Mouse (Mus musculus) gastrocnemius, adult 18-20 months (tissue): ENCODE results near the gene Astn2. TPM values are rescaled to one million over a fixed set of nuclear protein-coding genes. Genes with fewer than 3 reads are reported as not detected.

Experiments
- DNase-seq: peaks from one replicate; pipeline ENCODE4 v3.0.0; 2021; ENCODE audit warnings: low spot score
- total RNA-seq, 2 experiments: library from RNA; stranded (reverse); gene quantifications; 2 replicates each; pipeline ENCODE4 v1.2.3; 2021

Astn2 gene
- total RNA-seq, 2 experiments from 2014 or later = 0.78 to 1.1 TPM

DNA sequence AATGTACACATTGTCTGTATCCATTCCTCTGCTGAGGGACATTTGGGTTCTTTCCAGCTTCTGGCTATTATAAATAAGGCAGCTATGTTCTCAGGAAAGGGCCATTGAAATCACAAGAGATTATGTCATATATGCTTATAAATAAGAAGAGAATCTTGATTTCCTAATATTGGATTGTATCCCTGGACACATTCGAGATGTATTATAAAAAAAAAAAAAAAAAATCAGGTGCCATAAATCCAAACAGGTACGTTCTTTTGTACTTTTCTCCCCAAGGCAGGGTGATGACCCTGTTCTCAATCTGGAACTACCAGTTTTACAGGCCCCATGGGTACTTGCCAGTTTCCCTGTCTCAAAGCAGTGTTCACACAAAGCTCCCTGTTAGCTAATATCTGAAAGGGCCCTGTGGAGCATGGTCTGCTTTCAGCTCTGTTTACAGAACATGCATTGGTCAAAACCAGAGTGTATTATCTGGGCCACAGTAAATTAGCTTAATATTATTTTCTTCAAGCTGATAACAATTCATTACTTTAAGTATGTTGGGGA is 530.1 kb downstream of the Astn2 start:
- no peak for DNase-seq

DNA sequence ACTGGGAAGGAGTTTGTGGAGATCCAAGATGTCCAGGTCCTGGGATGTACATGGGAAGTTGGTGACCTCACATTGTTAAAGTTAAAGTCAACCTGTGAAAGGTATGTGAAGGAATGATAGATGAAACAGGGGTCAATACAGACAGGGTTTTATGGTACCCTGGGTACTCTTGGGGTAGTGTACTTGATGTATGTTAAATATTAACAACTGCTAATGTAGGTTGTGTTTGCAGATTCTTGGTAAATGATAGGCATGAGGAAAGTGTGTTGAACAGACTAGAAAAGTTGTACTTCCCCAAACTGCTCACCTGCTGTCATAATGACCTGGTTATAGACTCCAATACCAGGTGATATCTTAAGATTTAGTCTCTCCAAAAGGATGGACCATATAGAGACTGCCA is 539.9 kb downstream of the Astn2 start:
- DNase-seq = no peak

GRCm38 (mm10) chr4:65843191-65843590 is 561.2 kb downstream of the Astn2 start:
- no peak for DNase-seq

DNA sequence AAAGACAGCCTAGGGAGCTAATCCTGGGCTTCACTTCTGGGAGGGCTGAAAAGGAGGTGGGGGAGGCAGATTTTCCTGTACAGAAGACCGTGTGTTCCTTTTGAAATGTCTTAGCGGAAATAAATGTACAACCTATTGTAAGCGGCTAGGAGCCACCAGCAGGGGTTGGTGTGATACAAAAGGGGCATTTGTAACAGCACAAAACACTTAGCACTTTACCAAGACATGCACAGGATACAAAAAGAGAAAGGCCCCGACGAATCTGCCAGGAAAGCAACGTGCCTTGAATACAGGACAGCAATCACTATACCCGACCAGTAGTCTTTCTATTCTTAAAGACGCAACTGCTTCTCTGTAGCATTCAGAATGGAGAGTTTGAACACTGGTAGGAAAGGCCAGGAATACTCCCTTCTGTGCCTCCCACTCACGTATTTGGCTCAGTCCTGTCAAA is 564.8 kb downstream of the Astn2 start:
- no peak for DNase-seq

DNA sequence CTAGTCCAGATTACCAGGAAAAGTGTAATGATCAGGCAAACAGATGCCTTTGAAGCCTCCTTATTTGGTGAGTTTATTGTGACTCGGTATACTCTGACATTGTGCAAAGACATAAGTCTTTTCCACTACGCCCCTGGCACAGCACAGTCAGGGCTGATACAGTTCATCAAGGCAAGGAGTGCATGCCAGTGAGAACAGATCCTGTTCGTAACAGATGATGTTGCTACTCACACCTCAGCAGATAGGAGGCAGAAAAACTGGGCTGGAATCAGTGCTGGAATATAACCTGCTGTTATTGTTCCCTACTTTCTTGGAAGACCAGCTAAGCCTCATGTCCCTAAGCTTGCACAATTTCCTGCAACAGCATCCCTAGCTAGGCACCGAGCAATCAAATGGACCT is 565.6 kb downstream of the Astn2 start:
- DNase-seq = no peak

DNA sequence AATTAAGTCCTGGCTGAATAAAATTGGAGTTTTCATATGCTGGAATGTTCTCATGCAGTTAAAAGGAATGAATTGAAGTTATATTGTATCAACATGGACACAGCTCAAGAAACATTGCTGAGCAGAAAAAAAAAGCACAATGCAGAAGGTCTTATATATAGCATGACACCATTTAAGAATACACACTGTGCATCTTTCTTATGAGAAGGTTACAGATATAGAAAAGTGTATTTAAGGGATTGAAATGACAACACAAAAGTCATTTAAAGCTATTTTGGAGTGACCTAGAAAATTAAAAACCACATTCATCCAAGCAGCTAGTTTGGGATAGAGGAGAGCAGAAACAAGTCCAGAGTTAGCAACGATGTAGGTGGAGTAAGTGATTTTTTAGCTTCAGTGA is 571.4 kb downstream of the Astn2 start:
- DNase-seq = no peak

GRCm38 (mm10) chr4:65831872-65832271 is 572.5 kb downstream of the Astn2 start:
- DNase-seq = no peak

DNA sequence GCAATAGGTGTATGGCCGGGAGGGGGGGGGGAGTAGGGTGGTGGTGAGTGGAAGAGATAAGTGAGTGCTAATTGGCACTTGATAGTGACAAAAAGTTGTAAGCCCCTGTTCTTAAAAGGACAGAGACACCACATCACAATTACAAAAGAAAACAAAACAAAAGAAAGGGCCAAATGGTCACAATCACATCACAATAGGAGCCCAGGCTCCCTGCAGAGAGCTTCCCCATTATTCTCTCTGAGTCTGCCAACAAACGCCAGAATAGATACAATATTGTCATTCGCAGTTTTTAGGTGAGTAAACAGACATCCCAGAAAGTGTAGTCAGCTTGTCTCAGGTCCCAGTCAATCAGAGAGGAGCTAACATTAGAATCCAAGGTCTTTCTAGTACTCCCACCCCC is 573.9 kb downstream of the Astn2 start:
- DNase-seq = no peak

DNA sequence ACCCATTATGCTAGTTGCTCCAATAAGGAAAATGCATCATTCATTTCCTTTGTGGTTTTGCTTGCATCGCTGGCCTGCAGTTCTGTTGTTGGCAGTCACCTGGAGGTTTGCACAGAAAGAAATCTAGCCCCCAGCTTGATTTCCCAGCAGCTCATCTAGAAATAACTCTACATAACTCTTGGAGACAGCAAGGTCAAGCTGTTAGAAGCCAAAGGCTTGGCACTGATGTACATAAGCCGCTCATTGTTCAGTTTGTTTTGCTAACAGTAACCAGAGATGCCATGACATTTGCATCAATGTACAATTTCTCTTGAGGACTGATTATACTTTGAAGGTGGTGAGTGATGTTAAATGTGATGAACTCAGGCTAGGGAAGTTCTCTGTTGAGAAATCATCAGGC is 583.3 kb downstream of the Astn2 start:
- DNase-seq = no peak

GRCm38 (mm10) chr4:65820236-65820635 is 584.2 kb downstream of the Astn2 start:
- no peak for DNase-seq

DNA sequence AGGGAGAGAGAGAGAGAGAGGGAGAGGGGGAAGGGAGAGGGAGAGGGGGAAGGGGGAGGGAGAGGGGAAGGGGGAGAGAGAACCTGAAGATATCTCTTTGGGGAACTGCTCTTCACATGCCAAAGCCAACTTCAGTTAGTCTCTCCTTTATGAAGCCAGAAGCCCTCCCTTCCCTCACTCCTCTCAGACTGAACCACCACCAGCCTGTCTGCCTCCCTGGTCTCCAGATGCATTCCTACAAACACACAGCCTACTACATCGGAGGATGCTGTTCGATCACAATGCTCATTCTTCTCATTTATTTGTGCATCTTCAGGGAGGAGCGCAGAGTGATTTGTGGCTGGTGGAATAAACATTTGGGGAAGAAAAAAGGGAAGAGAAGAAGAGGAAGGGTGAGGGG is 584.6 kb downstream of the Astn2 start:
- DNase-seq = no peak

GRCm38 (mm10) chr4:65814176-65814535 is 590.3 kb downstream of the Astn2 start:
- peak; percentile 59 for DNase-seq

GRCm38 (mm10) chr4:65813500-65814175 is 590.8 kb downstream of the Astn2 start:
- DNase-seq = no peak

DNA sequence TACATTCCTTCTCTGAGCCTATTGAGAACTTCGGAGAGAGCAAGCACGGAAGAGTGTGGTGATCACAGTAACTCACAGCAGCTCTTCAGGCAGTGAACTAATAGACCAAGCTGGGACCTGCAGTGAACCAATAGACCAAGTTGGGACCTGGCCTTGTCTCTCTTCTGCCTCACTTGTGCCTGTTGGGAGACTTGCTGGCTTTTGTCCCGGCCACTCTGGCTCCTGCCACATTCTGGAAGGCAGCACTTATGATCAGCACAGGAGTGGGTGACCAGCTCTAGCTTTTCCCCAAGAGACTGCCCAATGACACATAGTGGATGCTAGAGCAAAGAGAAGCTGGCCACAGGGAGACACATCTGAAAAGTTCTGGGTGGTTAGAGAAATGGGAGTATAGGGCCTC is 597.1 kb downstream of the Astn2 start:
- no peak for DNase-seq

DNA sequence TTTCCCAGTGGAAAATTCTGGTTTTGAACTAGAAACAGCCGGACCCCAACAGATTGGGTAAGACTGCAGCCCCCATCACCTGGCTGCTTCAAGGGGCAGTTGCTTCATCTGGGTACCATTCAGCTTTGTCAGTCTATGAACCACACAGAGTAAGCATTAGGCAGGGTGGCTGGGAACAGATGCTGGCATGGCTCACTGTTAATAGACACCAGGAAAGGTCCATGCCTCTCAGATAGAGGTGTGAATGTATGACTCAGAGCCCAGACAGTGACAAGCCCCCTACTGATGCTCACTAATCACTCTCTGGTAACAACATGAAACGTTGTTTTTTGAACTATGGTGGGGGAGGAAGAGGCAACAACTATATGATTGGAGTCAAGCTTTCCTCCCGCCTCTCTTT is 603.2 kb downstream of the Astn2 start:
- DNase-seq = no peak

GRCm38 (mm10) chr4:65791051-65791450 is 613.4 kb downstream of the Astn2 start:
- no peak for DNase-seq

GRCm38 (mm10) chr4:65773368-65774010 is 630.9 kb downstream of the Astn2 start:
- no peak for DNase-seq

GRCm38 (mm10) chr4:65770952-65771351 is 633.5 kb downstream of the Astn2 start:
- DNase-seq = no peak

DNA sequence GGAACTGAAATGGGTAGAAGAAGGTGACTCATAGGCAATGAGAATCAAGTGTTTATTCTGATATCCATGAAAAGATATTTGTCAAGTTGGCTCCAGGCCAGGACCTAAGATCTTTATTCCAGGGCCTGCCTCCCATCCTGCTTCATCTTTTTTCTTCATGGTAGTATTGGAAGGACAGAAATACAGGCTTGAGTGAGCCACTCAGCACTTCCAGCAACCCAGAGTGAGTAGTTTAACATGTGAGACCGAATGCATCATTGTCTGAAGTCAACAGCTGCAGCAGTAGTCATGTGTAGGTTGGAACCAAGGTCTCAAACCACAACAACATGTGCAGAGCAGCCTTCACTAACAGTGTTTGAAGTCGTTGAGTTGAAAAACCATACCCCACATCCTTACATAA is 636.5 kb downstream of the Astn2 start:
- peak; percentile 1 for DNase-seq

DNA sequence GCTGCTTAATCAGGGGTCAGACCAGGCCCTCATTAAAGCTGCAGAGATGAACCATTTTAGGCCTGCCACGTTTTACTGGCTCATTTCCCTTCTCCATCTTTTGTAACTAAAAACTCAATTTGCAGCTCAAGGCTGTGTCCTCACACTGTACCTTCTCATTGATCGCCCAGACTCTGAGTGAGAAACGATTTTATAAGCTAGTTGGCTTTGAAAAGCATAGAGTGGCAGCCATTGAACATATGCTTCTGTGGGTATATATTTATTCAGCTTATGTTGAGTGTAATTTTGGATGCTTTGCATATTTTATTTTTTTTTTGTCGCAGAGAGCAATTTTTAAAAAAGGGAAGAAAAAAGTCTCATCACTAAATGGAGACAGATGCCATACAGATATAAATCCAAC is 637.0 kb downstream of the Astn2 start:
- DNase-seq = no peak

DNA sequence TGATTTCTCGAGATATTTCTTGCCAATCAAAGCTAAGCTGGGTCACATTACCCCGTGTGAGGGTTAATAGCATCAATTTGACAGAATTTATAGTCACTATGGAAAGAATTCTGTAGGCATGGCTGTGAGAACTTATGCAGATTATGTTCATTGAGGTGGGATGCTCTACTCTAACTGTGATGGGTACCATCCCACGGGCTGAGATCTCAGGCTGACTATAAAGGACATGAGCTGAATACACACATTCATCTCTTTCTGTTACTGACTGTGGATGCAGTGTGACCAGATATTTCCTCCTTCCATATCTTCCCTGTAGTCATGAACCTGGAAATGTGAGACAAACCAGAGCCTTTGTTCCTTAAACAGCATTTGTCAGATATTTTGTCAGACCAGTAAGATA is 639.1 kb downstream of the Astn2 start:
- no peak for DNase-seq

- DNase-seq = no peak
Measured at GRCm38 (mm10) chr4:65764275-65764674, 640.1 kb downstream of the Astn2 start.

- DNase-seq = no peak
Measured at GRCm38 (mm10) chr4:65763823-65764222, 640.6 kb downstream of the Astn2 start.
